ENCODE assay signal across 8 mouse cellular contexts in the genomic region with DNA sequence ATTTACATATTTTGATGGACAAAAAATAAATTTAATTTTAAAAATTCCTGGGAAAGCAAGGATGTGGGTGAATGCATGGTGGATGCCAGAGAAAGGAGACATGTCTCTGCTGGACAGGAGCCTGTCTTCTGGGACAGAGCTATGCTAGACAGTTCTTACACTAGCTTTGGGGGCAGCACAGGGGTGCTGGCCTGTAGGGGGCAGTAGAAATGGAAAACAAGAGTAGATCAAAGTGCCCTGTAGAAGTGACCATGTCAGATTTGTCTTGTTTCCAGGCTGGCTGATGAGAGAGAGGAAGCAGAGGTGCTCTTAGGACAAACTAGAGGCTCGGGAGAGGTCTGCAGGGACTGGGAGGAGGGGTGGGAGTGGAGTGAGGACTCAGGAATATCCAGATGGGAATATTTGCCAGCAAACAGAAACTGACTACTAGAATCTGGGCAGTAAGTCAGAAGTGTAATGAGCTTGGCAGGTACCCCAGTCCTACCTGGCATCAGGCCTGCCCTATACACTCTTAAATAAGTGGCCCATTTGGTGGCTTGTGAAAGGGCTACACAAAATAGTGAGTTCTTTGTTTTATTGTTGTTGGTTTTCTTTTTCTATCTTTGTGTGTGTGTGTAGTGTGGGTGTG.
DNase-seq lines count a peak whose midpoint lies in the region; TF ChIP-seq lines count a peak whose summit lies in the region.

No protein-coding gene starts in this region.

- H3K4me1 ChIP-seq in thymus, adult 2 months (replicated peaks; ENCODE audit: control insufficient read depth, insufficient read depth, low read length): 0 out of 2 replicates have a peak, but pooled peaks cover 2% of the 10 kb centered on the region

- 86% methylated on average over 1 of the region's 1 CpGs for whole genome bisulfite sequencing in thymus, adult 2 months

- H3K36me3 ChIP-seq in thymus, adult 2 months (ENCODE audit: control insufficient read depth, insufficient read depth, low read length): no peaks in the 10 kb centered on the region

- H3K4me3 ChIP-seq in gastrocnemius, adult 2 months: no peak overlapping the region
- H3K4me3 ChIP-seq in thymus, adult 2 months (ENCODE audit: control insufficient read depth, insufficient read depth, low read length): no peak overlapping the region

- H3K27me3 ChIP-seq in thymus, adult 2 months (ENCODE audit: control insufficient read depth, insufficient read depth, low read length): no peaks in the 10 kb centered on the region

- intact Hi-C loops in gastrocnemius, adult 2 months (cut with DNase I): no loop called here

- TF ChIP-seq POLR2A in thymus, adult 2 months (IDR thresholded peaks at IDR 0.05; ENCODE audit: control insufficient read depth, extremely low read depth, insufficient read depth, low read length, poor library complexity): no peak

- peak; percentile 53 for TF ChIP-seq CTCF in gastrocnemius, adult 2 months (IDR thresholded peaks at IDR 0.05)
- no peak for TF ChIP-seq CTCF in thymus, adult 2 months (IDR thresholded peaks at IDR 0.05; ENCODE audit: borderline replicate concordance, control insufficient read depth, extremely low read depth, insufficient read depth, low read length, poor library complexity)

- H3K27ac ChIP-seq in gastrocnemius, adult 2 months: no peak overlapping the region
- H3K27ac ChIP-seq in thymus, adult 2 months (ENCODE audit: control insufficient read depth, insufficient read depth, low read length): no peak overlapping the region

- DNase-seq in gastrocnemius, adult 2 months: no peak
- no peak for DNase-seq in gastrocnemius, adult 8-10 months (ENCODE audit: low spot score in 2 of 2)
- peak; percentile 19 for DNase-seq in thymus, adult 2 months
- DNase-seq in thymus, adult 18-20 months: no peak
- DNase-seq in fat pad, adult 2 months (ENCODE audit: extremely low read depth, low read depth, low spot score): peak; percentile 50
- peak; percentile 63 to 65 for DNase-seq in kidney, postnatal 25 days
- peak; percentile 47 for DNase-seq in thymus, postnatal 4 days
- DNase-seq in spleen, postnatal 4 days (ENCODE audit: low spot score in 2 of 2): no peak

Comparison
In these comparisons a context has a peak if more than half of its experiments do, and no peak if none do; other contexts are left out.
1. DNase-seq: peak in thymus, adult 2 months (single experiment), fat pad, adult 2 months (single experiment), kidney, postnatal 25 days (2 of 2) and thymus, postnatal 4 days (single experiment); none in gastrocnemius, adult 2 months (single experiment), gastrocnemius, adult 8-10 months (0 of 2), thymus, adult 18-20 months (0 of 2) and spleen, postnatal 4 days (0 of 2).